Mouse (Mus musculus) spleen, adult 12 weeks (tissue): ENCODE results near the gene Arhgap17.

Source experiments
- DNase-seq: peaks from one replicate; pipeline ENCODE4 v3.0.0; 2022; ENCODE audit warnings: low spot score

The Arhgap17 gene

DNA sequence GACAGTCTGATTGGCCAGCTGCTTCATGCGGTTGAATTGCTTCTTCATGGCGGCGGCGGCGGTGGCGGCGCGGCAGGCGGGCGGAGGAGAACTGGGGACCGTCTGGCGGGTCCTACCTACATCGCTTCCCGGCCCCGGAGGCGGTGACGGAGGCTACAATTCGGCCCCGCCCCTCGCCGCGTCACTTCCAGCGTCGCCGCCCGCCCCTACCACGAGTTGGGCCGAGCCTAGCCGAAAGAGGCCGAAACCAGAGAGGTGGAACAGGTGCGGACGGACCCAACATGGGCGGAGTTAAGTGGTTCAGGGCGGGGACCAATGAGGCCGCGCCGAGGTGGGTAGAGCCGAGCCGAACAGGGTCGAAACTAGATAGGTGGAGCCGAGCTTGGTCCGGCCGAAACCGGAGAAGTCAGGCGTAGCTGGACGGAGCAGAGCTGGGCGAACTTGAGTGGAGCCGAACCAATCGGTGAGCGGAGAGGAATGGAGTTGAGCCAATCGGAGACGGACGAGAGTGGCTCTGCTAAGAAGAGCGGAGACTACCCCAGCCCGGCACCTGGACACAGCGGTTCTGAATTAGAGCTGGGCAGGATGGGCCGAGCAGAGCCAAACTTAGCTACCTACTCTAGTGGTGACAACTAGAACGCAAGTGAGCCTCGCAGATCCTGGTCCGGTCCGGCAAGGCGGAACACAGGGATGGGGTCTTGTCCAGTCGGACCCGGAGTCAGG lies at the start of gene Arhgap17, which contains the start of gene Lcmt1:
TSS of gene Arhgap17 (minus strand) at position 157 of the 723 bp plus-strand sequence.
TSS of gene Lcmt1 (plus strand) at position 26 of the 723 bp plus-strand sequence.
- DNase-seq, result peak; percentile 96

DNA sequence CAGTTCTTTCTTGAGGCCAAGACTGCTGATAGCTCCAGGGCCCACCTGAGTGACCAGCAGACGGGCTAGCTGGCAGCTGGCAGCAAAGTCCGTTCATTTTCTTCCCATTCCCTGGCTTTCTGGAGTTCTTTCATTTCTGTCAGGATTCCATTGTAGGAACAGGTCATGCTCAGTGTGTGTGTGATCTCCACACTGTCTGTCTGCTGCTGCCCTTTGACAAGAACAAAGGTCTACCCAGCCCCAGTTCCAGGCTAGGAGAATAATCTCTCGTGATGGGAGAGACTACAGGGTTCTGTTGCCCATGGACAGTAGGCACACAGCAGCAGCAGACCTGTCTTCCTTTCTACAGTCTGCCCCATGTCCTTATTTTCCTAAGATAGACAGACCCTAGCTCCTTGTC lies 47.9 kb upstream of the Arhgap17 start:
- no peak for DNase-seq

DNA sequence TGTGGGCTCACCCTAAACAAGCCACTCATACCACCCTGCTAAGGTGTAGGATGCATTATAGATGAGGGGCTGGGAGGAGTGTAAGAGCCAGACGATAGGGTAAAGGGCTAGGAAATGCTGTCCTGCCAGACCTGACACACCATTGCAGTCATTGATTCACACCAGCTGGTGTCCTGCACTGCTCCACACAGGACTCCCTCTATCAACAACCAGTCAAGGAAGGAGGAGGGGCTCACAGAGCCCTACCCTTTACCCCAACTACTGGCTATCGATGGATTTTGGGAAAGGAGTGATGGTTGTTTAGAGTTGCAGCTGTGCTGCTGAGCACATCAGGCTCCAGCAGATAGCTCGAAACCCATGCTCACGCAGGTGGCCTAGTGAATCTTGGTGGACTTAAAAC lies 47.1 kb upstream of the Arhgap17 start:
- DNase-seq, result no peak

DNA sequence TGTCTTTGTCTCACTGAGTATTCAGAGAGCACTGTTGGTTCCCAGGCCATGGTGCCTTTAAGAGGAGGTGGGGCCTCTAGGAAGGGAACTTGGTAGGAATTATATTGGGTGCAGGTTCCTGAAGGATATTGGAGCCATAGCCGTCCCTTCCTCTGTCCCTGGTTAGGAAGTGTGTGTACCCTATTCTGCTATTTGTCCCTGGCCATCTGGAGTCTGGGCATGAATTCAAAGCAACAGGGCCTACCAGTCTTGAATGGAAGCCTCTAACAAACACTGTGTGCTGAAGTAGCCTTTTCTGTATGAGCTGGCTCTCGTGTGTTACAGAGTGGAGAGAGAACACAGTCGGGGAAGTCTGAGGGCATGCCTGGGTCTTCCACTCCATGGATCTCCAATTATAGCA lies 42.4 kb upstream of the Arhgap17 start:
- no peak for DNase-seq

DNA sequence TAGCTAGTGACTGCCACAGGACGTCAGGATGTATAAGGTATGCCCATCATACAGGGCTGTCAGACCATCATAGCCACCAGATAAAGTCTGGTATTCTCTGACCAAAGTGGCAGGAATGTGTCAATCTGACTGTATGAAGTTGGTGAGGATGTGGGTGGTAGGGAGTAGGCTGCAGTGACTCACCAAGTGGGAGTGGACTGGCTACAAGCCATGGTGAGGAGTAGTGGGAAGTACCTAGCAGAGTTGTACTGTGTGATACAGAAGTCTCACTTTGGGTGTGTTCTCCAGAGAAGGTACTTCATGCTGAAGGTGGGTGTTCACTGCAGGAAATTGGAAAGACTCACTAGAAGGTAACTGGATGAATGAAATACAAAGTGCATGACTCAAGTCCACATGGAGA lies 41.4 kb upstream of the Arhgap17 start:
- no peak for DNase-seq

DNA sequence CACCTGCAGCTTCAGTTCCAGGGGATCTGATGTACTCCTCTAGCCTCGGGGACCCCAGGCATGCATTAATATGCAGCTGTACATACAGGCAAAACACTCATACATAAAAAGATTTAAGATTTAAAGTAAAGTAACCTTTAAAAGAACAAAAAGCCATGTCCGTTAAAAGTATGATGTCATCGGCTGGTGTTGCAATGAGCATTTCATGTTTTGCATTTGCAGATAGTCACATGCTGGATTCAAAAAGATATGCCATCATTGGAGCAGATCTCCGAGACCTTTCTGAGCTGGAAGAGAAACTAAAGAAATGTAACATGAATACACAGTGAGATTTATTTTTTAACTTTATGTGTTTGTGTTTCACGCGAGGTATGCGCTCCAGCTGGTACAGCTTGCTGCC lies 40.8 kb upstream of the Arhgap17 start:
- DNase-seq, result no peak

DNA sequence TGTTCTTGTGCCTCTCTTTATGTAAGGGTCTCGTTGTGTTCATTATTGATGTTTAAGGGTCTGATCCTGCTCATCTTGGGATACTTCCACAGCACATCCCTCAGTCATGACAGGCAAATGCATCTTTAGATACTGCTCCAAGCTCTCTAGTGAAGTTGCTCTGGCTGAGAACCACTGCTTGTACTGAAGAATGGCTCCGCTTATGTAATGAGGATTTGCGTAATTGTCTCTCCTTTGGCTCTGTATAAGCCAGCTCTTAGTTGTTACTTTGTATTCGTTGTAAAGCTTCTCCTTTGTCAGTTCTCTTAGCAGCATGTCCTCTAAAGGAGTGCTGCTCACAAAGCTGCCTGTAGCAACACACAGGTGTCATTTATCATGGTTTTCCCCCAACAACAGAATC lies 37.3 kb upstream of the Arhgap17 start:
- DNase-seq, result no peak

DNA sequence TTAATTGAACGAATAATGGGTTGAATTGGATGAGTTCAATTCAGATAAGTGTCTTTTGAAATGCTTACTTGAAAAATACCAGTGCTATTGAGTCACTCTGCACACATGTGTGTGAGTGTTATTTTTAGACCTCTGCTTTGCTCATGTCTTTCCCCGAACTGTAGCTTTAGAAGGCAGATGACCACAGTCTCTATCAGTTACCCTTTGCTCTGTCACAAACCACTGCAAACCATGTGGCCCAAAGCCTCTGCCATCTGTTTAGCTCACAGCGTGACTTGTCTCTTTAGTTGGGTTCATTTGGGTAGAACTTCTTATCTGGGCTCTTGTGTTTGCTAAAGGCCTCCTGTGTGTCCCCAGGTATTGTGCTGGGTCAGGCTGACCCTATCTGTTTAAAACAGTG lies 35.9 kb upstream of the Arhgap17 start:
- no peak for DNase-seq

DNA sequence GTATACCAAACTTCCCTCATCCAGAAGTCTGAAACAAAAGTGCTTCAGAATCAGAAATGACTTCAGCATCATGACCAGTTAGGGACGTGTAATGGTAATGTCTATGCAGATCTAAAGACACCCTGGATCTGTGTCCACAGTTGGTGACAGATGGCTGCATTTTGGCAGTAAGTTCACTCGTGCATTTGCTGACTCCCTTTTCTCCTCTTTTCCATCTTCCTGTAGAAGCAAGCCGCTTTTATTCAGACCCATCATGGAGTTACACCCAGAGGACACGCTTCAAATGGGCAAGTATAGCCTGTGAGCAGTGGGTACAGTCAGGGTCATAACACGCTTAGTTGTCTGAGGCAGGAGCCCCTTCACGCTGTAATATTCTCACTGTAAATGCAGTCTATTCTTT lies 34.5 kb upstream of the Arhgap17 start:
- no peak for DNase-seq

DNA sequence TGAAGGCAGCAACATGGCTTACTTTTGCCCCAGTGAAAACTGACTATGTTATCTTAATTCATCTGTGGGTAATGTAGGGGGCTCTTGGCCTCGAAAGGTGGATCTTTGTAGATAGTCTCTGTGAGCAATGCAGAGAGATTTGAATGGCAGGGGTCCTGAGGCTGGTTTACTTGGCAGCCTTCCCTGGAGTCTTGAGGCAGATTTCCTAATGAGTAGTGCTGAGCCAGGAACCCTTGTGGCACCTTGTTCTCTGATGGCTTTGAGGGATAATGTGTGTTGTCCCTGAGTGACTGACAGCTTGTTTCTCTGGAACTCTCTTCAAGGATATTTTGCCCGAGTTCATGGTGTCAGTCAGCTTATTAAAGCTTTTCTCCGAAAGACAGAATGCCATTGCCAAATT lies 31.4 kb upstream of the Arhgap17 start:
- no peak for DNase-seq

DNA sequence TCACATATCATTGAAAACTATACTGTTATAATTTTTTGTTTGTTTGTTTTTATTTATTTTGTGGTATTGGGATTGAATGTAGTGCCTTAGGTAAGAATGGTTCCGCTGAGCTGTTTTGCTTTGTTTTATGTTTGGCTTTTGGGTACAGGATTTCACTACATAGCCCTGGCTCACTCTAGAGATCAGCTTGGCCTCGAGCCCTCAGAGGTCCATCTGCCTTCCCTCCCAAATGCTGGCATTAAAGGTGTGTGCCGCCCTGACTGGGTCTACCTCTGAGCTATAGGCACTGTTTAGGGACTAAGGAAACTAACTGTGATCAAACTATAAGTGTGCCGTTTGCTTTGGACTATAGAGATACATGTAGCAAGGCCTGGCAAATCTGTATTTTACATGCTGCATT lies 29.6 kb upstream of the Arhgap17 start:
- DNase-seq, result no peak

DNA sequence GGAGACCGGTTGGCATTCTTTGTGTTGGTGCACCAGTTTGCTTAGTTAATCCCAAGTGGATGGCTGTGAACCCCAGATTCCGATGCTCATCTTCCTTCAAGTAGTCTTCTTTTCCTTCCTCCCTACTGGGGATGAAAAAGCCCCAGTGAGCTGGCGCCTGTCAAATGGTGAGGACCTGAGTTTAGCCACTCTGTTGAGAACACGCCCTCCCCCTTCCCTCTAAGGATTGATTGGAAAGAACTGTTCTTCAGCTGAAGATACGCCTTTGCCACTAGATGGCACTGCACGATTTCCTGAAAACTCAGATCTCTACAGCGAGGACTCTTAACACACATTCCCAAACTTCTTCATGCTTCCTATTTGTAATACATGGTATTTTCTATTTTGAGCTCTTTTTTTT lies 29.1 kb upstream of the Arhgap17 start:
- DNase-seq, result no peak

DNA sequence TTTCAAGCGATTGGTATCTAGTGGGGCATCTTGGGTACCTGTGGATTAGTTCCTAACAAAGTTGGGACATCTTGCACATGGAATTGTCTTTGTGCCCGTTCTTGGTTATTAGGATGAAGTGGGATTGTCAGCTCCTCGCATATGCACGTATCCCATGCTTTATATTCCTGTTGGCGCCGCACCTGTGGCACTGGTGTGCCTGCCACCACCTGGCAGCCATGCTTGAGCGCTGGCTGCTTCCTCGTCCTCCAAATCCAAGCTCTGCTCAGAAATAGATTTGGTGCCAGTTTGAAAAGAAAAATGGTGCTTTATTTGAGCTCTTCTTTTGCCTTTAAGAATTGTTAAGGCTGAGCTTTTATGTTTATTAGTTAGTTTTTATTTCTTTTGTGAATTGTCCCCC lies 28.2 kb upstream of the Arhgap17 start:
- DNase-seq, result no peak

DNA sequence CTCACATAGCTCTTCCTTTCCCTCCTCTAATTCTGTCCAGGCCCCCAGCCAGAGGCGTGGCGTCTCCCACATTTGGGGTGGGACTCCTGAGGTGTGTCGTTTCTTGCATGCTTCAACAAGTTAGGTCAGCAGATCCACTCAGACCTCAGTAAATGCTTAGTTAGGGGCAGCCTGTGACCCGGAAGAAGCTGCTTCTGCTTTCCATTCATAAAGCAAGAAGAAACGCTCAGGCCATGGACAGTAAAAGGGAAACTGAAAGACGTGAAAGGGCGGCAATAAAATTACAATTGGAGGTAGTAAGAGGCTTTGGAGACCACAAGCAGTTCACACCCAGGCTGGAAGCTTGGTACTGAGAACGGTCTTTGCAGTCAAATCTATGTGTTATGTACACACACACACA lies 27.7 kb upstream of the Arhgap17 start:
- DNase-seq, result no peak

DNA sequence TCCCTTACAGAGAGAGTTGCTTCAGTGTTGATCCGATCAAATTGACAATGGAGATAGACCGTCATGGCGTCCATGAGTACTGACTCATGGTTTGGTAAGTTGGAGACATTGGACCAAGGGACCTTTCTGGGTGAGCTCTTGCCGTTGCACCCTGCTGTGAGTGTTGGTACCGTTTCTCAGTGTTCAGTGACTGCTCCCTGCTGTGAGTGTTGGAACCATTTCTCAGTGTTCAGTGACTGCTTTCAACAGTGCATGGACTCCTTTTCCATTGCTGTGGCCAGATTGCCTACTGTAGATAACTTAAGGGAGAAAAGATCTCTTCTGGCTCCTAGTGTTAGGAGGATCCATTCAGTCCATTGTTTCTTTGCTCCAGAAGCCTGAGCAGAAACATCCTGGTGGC lies 27.2 kb upstream of the Arhgap17 start:
- DNase-seq, result no peak

DNA sequence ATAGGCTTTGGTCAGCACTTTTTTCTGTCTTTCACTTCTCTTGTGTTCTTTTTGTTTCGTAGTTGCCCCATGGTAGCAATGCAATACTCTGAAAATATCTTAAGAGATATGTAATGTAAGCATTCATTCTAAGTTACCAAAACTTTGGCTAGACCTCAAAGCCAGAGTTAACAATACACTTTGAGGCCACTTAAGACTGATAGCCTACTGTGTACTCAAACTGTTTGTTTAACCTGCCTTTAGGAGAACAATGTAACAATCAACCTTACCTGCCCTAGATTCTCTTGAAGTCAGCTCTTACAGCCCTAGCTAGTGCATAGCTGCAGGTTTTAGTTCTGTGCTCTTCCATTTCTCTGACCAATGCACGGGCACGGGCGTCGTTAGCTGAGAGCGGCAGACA lies 24.6 kb upstream of the Arhgap17 start:
- no peak for DNase-seq

DNA sequence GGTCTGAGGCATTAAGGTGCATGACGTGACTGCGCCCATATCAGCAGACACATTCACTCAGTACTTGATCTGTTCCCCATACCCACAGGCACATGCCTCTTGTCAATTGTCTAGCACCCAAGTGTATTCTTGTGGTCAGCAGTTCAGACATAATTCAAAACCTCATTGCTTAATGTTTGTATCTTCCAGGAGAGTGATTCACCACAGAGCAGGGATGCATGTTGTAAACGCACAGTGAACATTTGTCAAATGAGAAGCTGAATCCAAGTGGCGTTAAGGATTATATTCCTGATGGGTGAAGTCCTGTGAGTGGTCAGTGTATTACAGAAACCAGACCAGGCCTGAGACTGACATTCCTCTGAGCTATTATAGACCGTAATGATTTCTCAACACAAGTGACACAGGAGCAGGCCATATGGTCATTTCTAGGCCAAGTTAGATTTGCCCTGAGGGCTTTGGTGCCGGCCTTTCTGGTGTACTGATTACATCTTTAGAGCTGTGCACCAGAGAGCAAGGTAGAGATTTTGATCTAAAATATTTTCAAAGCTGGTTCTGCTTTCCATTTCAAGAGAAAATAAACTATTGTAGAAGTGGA lies 20.1 kb upstream of the Arhgap17 start:
- DNase-seq, result no peak

DNA sequence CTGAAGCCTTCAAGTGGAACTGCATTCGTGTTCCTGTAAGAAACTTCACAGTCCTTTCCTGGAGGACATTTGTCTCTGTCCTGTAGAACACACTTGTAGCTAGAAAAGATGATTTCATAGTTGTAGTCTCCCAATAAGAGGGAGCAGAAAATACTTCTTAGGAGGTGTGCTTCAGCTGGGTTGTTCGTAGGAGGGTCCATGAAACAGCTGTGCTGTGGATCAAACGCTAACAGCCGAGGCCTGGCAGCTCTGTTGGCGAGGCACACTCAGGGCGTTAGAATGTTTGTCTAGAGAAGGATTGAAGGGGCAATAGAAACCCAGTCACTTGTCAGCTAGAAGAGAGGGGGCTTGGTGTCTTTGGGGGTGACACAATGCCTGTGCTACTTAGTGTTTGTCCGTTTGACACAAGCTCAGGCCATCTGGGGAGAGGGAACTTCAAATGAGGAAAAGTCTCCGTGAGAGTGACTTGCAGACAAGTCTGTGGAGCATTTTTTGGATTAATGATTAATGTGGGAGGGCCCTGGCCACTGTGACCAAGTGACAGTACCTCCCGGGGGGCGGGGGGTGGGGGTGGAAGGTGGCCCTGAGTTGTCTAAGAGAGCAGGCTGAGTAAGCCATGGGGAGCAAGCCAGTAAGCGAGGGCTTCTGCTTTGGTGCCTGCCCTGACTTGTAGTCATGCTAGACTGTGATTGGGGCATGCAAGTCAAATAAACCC lies 16.1 kb upstream of the Arhgap17 start:
- DNase-seq, result no peak

DNA sequence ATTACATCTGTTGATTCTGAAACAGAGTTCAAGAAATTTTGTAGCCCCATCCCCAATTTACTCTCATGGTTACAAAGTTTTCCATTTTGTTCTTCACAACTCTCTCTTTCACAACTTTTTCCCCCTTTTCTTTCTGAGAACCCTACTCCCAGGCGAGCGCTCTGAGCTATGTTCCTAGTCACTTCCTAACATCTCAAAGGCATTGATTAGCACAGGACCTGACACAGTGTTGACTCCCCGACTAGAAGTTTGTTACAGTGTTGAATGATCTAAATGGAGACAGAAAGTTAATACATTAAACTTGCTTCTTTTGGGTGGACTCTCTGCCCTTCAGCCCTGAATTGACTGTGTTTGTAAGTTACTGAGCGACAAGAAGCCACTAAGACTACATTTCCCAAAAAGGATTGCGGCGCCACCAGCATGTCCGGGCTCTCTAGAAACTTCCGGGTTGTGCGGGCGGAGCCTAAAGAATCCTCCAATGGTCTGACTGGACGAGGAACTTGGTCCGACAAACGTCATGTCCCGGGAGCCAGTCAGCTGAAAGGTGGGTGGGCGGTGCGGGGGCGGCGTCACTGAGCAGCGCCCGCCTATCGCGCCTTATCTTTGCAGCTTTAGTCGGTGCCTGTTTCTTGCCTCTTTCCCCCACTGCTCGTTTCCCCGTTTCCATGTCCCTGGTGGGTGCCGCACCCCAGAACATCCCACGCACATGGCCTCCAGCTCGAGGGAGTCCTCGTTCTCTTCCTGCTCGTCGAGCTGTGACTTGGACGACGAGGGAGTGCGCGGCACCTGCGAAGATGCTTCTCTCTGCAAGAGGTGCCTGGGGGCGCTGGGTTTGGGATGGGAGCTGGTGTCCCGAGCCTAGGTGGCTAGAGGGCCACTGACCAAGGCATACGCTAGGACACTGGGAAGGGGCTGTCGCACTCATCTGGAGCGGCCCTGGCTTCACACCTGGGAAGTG lies 8.0 kb upstream of the Arhgap17 start:
- DNase-seq, result peak; percentile 89

DNA sequence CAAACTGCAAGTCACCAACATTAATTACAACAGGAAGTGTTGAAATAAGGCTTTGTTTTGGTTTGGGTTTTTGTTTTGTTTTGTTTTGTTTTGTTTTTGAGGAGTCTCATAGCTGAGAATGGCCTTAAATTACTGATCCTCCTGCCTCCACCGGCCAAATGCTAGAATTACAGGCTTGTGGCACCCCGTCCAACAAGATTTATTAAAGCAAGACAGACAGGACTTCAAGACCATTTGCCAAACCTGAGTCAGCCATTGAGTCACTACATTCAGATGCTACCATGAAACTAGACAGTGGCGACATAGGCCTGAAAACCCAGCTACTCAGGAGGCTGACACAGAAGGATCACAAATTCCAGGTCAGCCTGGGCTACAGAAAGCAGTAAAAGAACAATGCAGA lies 1.8 kb upstream of the Arhgap17 start:
- DNase-seq, result no peak

DNA sequence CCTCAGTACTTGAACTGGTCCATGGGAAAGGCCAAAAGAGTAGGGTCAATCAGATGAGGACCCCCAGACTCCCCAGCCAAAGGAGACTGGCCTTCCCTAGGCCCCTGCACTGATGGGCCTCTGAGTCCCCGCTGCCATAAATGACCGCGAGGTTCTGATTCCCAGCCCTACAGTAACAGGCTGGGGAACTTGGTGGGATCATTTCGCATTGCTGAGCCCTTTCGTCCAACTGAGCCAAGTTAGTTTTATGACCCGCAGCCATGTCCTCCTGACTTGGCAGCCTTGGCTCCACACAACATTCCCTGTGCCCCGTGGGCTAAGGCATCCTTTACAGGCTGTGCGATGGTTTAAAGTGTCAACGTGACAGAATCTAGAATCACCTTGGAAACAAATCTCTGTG lies 985 bp upstream of the Arhgap17 start:
- DNase-seq, result no peak
